Mouse (Mus musculus): ENCODE results near the gene Ccdc155.

GRCm38 (mm10) chr7:45247666-45248065 lies 43.0 kb upstream of the Ccdc155 start:
- no peak for TF ChIP-seq CTCF (IDR thresholded peaks at IDR 0.05; ENCODE audit: control insufficient read depth, insufficient read depth, insufficient read length)
- no peak for TF ChIP-seq USF1 (IDR thresholded peaks at IDR 0.05; ENCODE audit: low read depth)
- TF ChIP-seq CEBPB (IDR thresholded peaks at IDR 0.05; ENCODE audit: low read depth), result no peak

Data from C2C12 (cell line).